Mouse (Mus musculus) 3134 (cell line): ENCODE measurements around the gene Trpm3.

ENCODE experiments used
- DNase-seq: peaks from one replicate; pipeline ENCODE4 v3.0.0-alpha.2; 2011; ENCODE audit warnings: low spot score; ENCODE audit not compliant: insufficient read length; ENCODE audit errors: extremely low read depth

Gene Trpm3

DNA sequence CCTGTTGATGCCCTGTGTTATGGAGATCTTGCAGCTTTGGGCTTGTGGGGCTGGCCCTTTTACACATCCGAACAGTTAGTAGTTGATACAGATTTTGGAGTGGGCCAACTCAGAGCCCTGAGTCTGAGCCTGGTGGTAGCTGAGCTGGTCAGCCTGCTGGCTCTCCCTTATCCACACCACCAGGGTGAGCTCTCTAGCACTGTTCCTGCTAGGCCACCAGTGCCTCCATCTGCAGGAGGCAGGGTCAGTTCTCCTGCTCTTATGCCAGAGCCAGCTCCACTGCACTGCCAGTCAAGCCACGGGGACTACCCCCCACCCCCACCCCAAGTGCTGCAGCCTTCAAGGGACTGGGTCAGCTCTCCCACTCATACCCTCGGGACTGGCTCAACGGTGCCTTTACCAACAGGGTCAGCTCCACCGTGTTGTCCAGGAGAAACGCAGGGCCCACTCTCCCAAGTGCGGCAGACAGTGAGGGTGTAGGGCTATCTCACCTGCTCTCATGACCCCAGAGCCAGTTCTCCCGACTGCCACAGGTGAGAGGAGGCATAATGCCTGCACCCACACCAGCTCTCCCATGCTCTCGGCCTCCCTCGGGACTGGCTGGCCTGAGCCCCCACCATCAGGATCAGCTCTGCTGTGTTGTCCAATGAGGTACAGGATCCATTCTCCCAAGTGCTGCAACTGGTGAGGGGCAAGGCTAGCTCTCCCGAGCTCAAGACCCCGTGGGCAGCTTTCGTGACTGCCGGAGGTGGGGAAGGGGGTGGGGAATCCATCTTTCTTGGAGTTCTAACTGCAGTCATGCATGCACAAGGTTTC lies 821.8 kb downstream of the Trpm3 start:
- DNase-seq = no peak

DNA sequence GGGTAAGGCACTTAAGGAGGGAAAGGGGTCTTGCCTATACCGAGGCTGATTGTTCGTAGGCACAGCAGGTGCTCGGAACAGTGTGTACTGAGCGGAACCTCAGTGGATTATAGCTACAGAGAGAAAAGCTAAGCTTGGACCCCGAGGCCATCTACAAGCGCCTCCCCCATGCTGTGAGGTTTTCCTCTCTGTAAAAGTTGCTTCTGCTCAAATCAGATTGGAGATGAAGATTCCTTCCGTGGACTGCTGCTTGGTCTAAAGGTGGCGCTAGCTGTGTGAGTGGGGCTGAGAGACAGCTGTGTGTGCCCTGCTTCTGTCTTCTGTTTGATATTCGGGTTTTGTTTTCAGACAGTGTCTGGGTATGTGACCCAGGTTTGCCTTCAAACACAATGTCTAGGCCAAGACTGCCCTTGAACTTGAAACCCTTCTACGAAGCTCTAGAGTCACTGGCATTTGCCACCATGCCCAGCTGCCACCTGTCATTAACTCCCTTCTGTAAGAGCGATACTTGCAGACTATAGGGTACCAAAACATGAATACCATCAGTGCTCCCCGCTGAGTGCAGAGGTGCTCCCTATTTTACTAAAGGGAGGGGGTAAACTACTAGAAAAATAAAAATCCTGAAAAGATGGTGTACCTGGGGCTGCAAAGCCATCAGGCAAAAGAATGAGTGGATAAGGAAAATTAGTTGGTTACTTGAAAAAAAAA lies 823.3 kb downstream of the Trpm3 start:
- DNase-seq = no peak

DNA sequence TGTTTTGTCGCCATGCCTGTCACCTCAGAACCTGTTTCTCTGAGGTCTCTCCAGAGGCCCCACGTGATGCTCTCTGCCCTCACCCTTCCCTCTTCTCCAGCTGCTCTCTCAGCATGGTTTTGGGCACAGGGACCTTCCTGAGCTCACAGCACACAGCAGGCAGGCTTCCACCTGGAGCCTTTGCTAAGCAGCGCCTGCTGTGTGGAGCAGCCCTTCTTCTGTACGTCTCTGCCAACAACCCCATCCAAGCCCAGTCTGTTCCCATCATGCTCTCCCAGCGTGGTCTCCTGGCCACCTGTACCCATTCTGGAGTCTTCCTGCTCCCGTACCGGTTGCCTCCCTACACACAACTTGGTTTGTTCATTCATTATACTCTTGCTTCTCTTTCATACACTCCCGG lies 823.9 kb downstream of the Trpm3 start:
- DNase-seq = no peak

DNA sequence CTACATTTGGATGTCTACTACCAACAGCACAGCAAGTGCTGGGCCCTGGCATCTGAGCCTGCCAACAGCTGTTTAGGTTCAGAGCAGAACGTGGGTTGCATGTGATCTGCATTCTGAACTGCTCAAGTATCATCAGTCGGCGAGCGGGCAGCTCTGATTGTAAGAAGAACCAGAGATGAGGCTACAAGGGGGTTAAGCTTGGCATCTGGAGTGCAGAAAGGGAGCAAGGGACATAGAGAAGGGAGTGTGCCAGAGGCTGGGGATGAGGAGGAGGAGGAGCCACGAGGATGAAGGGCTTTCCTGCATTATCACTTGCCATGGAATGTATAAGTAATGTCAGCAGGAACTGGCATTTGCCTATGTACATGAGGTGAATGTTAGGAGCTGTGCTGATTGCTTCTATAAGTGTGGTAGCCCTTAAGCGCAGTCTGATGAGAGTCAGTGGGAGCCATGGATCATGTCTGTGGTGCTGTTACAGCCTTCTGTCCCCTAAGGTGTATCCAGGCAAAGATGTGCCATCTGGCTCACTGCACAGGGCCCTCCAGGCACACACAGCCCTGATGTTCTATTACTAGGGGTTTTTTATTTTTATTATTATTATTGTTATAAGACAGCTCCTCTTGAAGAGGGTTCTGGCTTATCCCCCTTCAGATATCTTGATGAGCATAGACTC lies 825.0 kb downstream of the Trpm3 start:
- DNase-seq = no peak

DNA sequence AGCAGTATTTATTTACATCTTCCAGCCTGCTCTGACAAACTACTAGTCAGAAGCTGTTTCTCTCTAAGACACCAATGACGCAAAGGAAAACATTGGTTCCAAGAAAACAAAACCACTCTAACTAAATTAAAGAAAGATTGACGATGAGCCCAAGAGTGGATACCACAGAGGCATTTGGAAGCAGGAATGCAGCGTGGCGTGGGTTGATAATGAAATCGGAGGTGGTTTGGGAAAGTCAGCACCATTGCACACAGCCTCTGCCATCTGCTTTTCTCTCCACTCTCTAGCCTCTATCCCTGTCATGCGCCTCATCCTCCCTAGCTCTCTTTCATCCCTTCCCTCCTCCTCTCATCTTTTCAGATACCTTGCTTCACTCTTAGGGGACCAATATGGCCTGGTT lies 826.6 kb downstream of the Trpm3 start:
- no peak for DNase-seq

DNA sequence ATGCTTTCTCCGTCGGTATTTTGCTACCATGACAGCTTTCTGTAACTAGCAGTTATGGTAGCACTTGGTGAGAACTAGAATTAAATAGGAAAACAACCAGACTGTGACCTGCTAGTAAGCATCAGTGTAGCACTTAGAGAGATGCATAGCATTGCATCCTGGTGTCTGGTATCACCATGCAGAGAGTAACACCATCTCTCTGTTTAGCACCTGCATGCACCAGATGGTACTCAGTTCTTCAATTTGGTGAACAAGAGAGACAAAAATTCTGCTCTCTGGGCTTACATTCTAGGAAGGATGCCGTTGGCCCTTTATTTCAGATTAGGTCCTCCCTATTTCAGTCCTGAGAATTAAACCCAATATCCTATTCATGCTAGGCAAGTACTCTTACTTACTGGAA lies 834.4 kb downstream of the Trpm3 start:
- no peak for DNase-seq

DNA sequence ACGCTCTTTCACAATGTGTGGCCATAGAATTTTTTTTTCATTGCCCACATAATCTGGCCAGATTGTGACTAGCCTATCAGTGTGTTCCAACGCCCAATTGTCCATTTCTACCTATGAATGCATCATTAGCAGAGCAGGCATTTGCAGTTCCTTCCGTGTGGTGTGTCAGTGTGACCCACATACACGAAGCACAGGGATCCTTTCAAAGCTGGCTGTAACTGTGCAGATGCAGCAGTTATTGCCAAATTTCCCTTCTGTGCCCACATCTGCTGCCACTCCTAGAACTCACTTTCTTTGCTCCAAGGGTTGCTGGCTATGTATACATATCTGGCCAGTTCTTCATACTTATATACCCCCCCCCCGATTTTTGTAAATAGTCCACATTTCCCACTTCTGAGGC lies 834.9 kb downstream of the Trpm3 start:
- no peak for DNase-seq

DNA sequence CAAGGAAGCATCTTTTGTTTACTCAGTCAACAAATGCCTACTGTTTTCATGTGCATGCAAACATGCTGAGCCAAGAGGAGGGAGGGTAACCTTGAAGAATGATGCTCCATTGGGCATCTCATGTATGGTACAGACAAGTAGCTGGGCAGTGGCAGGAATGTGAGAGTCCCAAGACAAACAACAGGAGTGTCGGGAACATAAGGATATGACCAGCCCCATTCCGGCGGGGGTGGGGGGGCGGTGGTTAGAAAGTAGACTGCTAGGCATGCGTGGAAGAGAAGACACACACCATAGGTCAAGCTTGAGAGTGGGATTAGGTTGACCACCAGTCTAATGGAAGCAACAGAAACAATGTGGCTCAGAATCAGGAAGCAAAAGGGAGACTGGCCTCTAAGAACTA lies 837.0 kb downstream of the Trpm3 start:
- DNase-seq = no peak

DNA sequence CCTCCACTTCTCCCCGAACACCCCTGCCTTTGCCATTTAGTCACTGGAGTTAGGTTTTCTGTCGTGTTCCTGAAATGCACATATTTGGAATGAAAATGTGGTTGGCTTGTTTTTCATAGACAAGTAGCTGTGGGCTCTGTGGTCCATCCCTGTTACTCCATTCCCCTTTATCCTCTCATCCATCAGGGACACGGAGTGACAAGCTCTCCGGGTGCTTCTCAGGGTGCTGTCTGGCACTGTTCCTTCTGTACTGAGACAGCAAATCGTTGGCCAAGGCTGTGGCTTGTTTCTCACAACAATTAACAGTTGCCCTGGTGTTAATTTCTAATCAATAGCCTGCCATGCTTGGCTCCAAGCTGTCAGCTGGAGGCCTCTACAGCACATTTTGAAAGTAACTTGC lies 838.7 kb downstream of the Trpm3 start:
- no peak for DNase-seq

DNA sequence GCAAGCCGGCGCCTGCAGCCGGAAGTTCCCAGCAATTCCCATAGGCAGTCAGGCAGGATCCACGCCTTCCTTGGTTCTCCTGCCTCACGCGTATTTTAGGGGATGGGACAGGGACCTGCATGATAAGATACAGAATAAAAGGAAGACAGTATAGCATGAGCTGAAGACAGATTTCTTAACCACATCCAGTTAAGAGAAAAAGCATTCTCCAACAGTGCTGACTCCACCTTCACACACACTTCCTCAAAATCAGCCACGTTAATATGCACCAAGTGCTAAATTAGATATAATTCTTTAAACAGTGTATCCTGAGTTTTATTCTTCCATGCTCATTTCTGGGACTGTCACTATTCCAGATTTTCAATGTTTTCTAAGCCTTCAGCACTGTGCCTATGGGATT lies 839.9 kb downstream of the Trpm3 start:
- no peak for DNase-seq

DNA sequence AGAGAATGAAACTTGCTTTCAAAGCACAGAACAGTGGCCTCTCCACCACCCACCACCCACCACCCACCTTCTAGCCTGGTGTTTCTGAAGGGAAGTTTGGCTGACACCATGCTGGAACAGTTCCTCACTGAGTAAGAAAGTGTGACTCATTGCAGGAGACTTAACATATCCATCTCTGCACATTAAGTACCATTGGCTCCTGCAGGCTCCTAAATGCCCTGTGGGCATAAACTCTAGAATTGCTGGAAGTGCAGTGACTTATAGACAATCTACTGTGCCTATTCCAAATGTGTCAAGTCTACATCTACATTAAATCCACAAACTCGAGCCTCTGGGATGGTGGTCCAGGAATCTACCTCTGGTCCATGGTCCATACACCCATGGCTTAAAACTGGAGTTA lies 840.3 kb downstream of the Trpm3 start:
- DNase-seq = no peak

DNA sequence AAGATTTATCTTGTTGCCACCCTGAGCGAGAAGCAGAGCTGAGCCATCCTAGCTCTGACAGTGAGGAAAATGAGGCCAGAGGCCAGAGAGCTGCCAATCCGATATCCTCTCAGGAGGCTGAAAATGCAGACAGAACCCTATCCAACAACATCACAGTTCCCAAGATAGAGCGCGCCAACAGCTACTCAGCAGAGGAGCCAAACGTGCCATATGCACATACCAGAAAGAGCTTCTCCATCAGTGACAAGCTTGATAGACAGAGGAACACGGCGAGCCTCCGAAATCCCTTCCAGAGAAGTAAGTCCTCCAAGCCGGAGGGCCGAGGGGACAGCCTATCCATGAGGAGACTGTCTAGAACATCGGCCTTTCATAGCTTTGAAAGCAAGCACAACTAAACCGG lies 849.1 kb downstream of the Trpm3 start:
- DNase-seq = no peak

DNA sequence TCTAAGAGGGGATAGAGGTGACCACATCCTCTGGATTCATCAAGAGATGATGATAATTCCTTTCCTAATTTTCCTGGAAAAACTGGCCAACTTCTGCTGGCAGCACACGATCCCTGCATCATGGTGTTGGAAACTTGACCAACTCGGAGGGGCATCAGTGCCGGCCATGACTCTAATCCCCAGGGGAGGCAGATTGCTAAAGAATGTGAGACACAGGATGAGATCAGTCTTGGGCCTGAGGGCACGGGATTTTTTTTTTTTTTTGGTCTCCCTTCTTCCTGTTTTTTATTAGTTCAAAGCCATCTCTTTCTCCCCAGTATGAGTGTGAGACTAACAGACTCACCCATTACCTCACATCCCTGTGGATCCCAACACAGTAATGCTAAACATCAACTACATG lies 855.1 kb downstream of the Trpm3 start:
- peak; percentile 46 for DNase-seq

DNA sequence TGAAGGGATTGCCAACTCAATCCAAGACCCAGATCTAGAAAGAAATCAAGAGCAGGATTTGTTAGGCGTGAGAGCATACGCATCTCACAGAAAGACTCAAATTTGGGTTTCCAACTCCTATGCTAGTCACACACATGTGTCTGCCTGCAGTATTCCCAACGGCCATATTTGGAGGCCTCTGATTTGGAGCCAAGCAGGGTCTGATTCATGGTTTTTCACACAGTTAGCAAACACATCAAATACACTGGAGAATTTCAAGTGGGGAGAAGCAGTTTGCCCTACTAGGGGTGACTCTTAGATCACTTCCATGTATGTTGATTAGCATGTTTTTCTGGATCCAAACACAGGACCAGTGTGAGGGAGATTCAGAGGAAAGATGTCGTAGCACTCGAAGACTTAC lies 855.7 kb downstream of the Trpm3 start:
- no peak for DNase-seq

DNA sequence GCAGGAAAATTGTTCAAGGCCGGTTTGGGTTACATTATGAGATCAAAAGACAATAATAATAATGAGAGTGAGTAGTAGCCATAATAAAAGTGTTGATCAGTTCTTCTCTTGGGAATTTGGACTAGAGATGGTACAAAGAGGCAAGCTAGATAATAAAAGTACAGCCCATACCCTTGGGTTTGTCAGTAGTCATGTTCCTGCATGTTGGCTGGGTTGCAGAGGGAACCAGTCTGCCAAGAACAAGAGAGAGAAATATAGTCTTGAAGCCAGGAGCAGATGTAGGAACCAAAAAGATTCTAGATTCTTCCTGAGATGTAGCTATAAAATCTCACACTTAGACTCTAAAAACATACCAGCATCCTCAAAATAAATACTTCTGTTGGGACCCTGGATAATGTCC lies 861.4 kb downstream of the Trpm3 start:
- no peak for DNase-seq

DNA sequence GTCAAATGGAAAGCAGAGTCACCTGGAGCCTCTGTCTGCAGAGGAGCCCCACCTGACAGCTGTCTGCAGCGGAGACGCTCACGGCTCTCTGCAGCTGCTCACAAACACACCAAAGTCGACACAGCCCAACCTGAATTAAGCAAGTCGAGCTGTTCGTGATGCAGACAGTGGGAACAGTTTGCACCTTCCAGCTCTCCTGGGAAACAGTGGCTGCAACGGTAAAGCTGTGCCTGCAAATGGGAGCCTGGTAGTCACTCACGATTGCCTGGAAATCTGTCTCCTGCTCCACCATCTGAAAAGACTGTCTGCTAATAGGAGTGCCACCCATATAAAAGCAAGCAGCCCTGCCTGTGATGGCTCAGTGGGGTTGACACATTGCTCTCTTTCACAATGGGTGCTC lies 865.0 kb downstream of the Trpm3 start:
- no peak for DNase-seq

DNA sequence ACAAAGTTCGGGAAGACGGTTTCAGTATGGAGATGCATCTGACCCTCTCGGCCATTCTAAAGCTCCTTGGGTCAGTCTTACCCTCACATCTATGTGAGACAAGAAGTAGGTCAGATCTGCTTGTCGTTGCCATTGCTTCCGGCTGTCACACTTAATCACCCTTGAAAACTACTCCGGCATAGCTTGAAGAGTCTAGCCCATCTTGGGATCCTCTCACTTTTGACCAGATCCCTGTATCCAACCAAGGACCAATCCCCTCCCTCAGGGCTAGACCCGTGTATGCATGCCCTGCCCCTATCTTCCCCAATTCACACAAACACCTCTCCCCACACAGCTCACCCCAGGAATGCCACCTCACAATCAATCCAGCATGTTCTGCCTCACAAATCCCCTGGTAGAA lies 867.0 kb downstream of the Trpm3 start:
- no peak for DNase-seq

DNA sequence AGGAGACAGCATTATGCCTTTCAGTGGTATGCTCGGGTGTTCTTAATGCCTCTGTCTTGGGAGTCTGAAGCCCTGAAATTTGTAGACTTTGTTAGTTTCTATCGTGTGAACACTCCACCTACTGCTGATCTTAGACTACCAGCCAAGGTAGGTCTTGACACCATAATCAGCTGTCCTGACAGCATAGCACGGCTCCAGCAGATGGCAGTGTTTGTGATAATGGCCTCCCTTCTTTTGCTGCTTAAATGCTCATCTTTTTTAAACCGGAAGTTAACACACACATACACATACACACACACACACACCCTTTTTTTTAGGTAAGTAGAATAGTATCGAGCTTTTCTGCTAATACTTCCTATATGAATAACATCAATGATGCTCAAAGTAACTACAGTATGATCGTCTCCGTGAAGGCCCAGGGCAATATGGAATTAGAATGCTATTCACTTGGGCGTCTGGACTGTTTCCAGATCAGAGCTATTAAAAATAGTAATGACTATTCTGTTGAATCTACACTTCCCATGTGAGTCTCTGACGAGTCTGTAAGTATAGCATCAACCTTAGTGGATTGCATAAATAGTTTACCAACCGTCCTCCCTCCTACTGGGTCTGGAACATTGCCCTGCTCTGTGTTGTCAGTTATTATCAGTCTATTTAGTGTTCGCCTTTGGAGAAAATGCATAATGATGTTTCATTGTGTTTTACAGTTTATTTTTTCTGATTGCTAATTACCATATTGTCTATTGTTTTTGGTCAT lies 867.8 kb downstream of the Trpm3 start:
- DNase-seq = no peak

DNA sequence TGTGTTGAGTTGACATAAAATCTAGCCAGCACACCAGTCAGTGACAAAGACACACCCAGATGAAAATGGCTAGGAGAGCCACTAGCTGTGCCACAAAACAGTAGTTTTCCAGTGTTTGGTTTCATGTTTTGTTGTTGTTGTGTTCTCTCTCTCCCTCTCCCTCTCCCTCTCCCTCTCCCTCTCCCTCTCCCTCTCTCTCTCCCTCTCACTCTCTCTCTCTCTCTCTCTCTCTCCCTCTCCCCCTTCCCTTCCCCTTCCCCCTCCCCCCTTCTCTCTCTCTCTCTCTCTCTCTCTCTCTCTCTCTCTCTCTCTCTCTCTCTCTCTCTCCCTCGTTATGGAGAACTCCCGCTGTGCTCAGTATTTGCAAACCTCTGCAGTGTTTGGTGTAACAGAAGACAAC lies 874.8 kb downstream of the Trpm3 start:
- DNase-seq = no peak

DNA sequence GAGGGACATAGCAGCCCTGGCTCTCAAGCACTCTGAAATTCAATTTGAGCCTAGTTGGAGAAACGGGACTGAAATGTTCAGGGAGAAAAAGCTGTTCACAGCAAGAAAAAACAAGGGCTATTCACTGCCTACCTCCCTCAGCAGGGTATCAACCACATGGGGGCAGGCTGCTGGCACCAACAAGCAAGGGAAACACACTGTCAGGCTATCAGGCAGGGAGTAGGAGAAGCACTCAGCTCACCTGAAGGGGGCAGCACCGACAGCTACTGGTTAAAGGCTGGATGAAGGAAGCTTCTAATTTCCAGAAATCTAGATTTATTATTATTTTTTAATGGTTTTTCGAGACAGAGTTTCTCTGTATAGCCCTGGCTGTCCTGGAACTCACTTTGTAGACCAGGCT lies 876.7 kb downstream of the Trpm3 start:
- DNase-seq = no peak

DNA sequence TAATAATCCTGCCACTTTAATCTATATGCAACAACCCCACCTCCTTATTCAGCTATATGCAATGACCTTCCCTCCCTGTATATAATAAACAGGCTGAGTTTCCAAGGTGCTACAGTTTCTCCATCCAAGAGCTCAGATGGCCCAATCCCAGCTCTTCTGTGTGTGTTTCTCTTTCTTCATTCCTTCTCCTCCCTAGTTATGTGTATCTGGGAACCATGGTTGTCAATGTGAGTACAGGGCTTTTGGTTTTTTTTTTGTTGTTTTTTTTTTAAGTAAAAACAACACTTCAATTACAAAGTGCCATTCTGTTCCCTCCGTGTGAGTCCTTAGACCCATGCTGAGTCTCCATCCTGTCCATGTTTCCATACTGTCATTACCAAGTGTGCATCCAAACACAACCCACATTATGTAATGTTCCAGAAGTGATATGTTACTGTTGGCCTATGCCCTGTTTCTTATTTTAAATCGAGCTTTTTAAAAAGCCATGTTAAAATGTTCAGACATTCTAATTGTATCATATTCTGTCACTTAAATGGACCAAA lies 879.4 kb downstream of the Trpm3 start:
- DNase-seq = no peak
